Mouse (Mus musculus) MEL (cell line): ENCODE data around the gene Arfgap2.

Experiments
- CTCF ChIP-seq, 3 experiments: IDR thresholded peaks in 2 of 3; conservative IDR thresholded peaks in 1 of 3; 2 replicates each; pipeline ENCODE4 v1.5.1; 2011 to 2012; ENCODE audit warnings: low read length in 3 of 3, low read depth in 2 of 3, mild to moderate bottlenecking in 2 of 3, improper control_type of control experiment in 1 of 3, inconsistent platforms in 1 of 3, mixed read lengths in 1 of 3, moderate library complexity in 1 of 3; ENCODE audit not compliant: control insufficient read depth in 1 of 3, insufficient read depth in 1 of 3, poor library complexity in 1 of 3, severe bottlenecking in 1 of 3
- GATA1 ChIP-seq: IDR thresholded peaks from 2 replicates; pipeline ENCODE4 v1.6.1; 2011; ENCODE audit warnings: low read depth, low read length, improper control_type of control experiment
- MAZ ChIP-seq: IDR thresholded peaks from 2 replicates; pipeline ENCODE4 v1.6.1; 2012; ENCODE audit warnings: low read depth, mild to moderate bottlenecking, inconsistent platforms, low read length, improper control_type of control experiment
- NRF1 ChIP-seq: IDR thresholded peaks from 2 replicates; pipeline ENCODE4 v1.6.1; 2014; ENCODE audit warnings: low read depth, mild to moderate bottlenecking, inconsistent platforms, low read length, improper control_type of control experiment, moderate library complexity; ENCODE audit not compliant: poor library complexity, insufficient read depth, severe bottlenecking
- USF1 ChIP-seq: IDR thresholded peaks from 2 replicates; pipeline ENCODE4 v1.6.1; 2014; ENCODE audit warnings: low read depth, mild to moderate bottlenecking, inconsistent platforms, low read length, improper control_type of control experiment, moderate library complexity

DNA sequence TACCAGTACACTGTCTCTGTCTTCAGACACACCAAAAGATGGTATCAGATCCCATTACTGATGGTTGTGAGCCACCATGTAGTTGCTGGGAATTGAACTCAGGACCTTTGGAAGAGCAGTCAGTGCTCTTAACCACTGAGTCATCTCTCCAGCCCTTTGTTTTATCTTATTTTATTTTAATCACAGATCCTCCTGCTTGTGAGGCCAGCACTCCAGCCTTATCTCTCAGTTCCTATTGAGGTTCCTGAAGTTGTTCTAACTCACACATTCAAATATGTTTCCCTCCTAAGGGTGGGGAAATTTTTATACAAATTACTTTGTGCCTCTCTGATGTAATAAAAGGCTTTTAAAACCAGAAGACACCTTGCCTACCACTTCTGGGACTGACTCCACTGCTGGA lies 41.8 kb downstream of the Arfgap2 start:
- no peak for TF ChIP-seq CTCF (IDR thresholded peaks at IDR 0.05 in 2 of 3, conservative IDR thresholded peaks at IDR 0.05 in 1 of 3; ENCODE audit: control insufficient read depth in 1 of 3, insufficient read depth in 1 of 3, low read depth in 2 of 3, low read length in 3 of 3, poor library complexity in 1 of 3, severe bottlenecking in 1 of 3)
- peak; percentile 69 for TF ChIP-seq GATA1
- no peak for TF ChIP-seq USF1
- TF ChIP-seq MAZ = no peak
- no peak for TF ChIP-seq NRF1
